Mouse (Mus musculus): ENCODE data around the gene Fgd5. TPM values are rescaled to one million over a fixed set of nuclear protein-coding genes. Genes with fewer than 3 reads are reported as not detected.

The Fgd5 gene
- polyA plus RNA-seq, 1 experiment from 2014 or later, result 11.9 TPM

DNA sequence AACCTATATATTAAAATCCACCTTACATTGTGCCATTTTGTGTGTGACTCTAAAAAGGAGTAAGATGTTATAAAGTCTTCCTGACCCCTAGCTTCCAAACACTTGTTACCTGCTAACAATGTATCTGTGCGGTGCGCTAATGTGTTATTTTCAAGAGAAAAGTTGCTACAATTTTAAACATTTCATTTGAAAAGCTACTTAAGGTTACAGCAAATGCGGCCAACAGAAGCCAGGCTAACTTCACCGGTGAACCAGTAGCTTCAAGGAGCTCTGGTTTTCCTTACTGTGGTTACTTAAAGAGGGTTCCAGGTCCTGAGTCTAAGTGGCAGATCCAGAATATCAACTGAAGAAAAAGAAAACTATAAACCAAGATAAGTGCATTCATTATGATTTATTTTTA lies 111.3 kb downstream of the Fgd5 start:
- no peak overlapping the region for H3K4me2 ChIP-seq (ENCODE audit: low read length)
- no peak for ATAC-seq (replicated peaks; ENCODE audit: low FRiP score, low read depth)
- H3K9ac ChIP-seq (ENCODE audit: low read depth, low read length), result no peak overlapping the region

DNA sequence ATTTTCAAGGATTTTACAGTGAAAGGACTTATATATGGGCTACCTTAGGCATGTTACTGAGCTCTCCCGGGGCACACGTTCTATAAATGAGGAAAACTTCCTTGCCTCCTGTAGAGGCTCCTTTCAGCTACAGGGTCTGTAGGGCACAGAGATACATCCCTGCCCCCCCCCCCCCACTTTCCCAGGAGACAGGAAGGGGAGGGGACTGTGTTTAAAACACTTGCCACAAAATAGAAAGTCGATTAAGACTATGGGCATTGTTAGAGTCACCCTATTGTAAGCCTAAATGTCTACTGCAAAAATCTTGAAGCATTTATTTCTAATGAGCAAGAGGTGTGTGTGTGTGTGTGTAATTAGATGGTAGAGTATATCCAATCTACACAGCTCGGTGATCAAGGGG lies 111.8 kb downstream of the Fgd5 start:
- DNase-seq (ENCODE audit: low spot score), result no peak
- peaks cover 8% of the 10 kb centered on the region for H3K4me1 ChIP-seq (replicated peaks; ENCODE audit: insufficient read depth, low read length)
- H3K4me2 ChIP-seq (ENCODE audit: low read length), result peak overlapping the region; percentile 78
- no peaks in the 10 kb centered on the region for H3K36me3 ChIP-seq (ENCODE audit: insufficient read depth, low read length)
- no peaks in the 10 kb centered on the region for H3K9me3 ChIP-seq (replicated peaks; ENCODE audit: low read length)
- peak overlapping the region; percentile 98 for H3K4me3 ChIP-seq (replicated peaks; ENCODE audit: low read depth, low read length)
- 2% methylated on average over 4 of the region's 4 CpGs for WGBS
- peak overlapping the region; percentile 100 for H3K9ac ChIP-seq (ENCODE audit: low read depth, low read length)
- no peaks in the 10 kb centered on the region for H3K27me3 ChIP-seq (ENCODE audit: insufficient read depth, low read length)
- no peak for TF ChIP-seq CTCF (IDR thresholded peaks at IDR 0.05; ENCODE audit: low read depth)
- ATAC-seq (replicated peaks; ENCODE audit: low FRiP score, low read depth), result no peak
- peak overlapping the region; percentile 100 for H3K27ac ChIP-seq

More for the DNA sequence above, 111.3 kb downstream of the Fgd5 start:
- H3K9me3 ChIP-seq (replicated peaks; ENCODE audit: low read length), result no peaks in the 10 kb centered on the region
- no peak overlapping the region for H3K4me3 ChIP-seq (replicated peaks; ENCODE audit: low read depth, low read length)
- no peak for TF ChIP-seq CTCF (IDR thresholded peaks at IDR 0.05; ENCODE audit: low read depth)
- no peaks in the 10 kb centered on the region for H3K36me3 ChIP-seq (ENCODE audit: insufficient read depth, low read length)
- no peak for DNase-seq (ENCODE audit: low spot score)
- 94% methylated on average over 4 of the region's 4 CpGs for WGBS
- H3K4me1 ChIP-seq (replicated peaks; ENCODE audit: insufficient read depth, low read length), result peaks cover 8% of the 10 kb centered on the region
- no peaks in the 10 kb centered on the region for H3K27me3 ChIP-seq (ENCODE audit: insufficient read depth, low read length)
- H3K27ac ChIP-seq, result no peak overlapping the region

DNA sequence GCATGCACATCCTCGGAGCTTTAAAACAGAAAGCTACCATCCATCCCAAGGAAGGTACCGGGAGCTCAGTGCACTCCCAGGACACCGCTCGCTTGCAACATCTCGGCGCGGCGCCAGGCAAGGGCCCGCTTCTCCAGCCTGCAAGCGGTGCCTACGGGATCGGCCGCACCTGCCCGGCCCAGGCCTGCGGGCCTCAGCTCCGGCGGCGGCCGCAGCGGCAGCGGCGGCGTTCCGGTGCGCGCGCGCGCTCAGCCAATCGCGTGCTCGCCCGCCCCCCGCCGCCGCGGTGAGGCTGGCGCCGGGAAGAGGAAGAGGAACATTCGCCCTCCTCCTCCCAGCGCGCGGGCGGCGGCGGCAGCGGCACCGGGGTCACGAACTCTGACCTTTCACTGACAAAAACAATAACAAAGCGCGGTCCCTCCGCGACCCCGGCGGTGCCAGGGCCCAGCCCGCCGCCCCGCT lies 112.5 kb downstream of the Fgd5 start, which contains the start of gene Nr2c2:
Gene Nr2c2, plus strand, starts transcription at position 261 of the 462 bp plus-strand sequence.
- under 1% methylated on average over 50 of the region's 58 CpGs for WGBS
- DNase-seq (ENCODE audit: low spot score), result peak; percentile 84
- Histone ChIP-seq H3K9ac (ENCODE audit: low read depth, low read length) (peak within 1 kb of the TSS; percentile 100), H3K9me3 (replicated peaks; ENCODE audit: low read length) (no peaks in the 10 kb centered on the region), H3K4me1 (replicated peaks; ENCODE audit: insufficient read depth, low read length) (peaks cover 12% of the 10 kb centered on the region), H3K27ac (peak within 1 kb of the TSS; percentile 100), H3K36me3 (ENCODE audit: insufficient read depth, low read length) (no peaks in the 10 kb centered on the region), H3K4me3 (replicated peaks; ENCODE audit: low read depth, low read length) (peak within 1 kb of the TSS; percentile 98), H3K27me3 (ENCODE audit: insufficient read depth, low read length) (no peaks in the 10 kb centered on the region), H3K4me2 (ENCODE audit: low read length) (peak within 1 kb of the TSS; percentile 78)
- ATAC-seq (replicated peaks; ENCODE audit: low FRiP score, low read depth), result peak; percentile 41
- TF ChIP-seq CTCF (IDR thresholded peaks at IDR 0.05; ENCODE audit: low read depth), result no peak

DNA sequence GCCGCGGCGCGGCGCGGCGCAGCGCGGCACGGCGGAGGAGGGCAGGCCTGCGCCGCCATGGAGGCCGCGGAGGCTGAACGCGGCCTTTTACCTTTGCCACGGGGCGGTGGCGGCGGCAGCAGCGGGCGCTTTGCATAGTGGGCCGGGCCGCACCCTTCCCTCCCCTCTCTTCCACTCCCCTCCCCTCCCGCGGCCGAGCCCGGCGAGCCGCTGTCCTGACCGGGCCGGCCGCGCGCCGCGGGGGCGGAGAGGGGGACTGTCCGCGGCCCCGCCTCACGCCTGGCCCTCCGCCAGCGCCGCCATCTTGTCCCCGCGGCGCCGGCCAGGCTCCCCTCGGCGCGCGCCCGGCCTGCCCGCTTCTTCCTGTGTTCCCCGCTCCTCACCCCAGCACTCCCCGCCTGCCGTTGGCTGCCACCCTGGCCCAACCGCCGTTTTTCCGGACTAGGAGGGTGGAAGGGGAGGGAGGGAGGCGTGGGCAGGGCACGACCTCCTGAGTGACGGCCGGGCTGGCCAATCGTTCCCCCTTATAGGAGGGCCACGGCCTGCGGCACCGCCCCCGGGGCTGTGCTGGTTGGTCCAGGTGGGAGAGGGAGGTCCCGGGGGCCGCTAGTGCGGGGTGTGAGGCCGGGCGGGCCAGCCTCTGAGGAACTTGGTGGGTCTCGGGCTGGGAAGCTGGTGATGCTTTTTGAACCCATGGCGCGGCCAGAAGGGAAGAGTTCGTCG lies 113.2 kb downstream of the Fgd5 start:
- Histone ChIP-seq H3K4me3 (replicated peaks; ENCODE audit: low read depth, low read length) (peak overlapping the region; percentile 98), H3K36me3 (ENCODE audit: insufficient read depth, low read length) (no peaks in the 10 kb centered on the region), H3K27me3 (ENCODE audit: insufficient read depth, low read length) (no peaks in the 10 kb centered on the region), H3K27ac (peak overlapping the region; percentile 100), H3K9ac (ENCODE audit: low read depth, low read length) (peak overlapping the region; percentile 100), H3K9me3 (replicated peaks; ENCODE audit: low read length) (no peaks in the 10 kb centered on the region), H3K4me2 (ENCODE audit: low read length) (peak overlapping the region; percentile 78), H3K4me1 (replicated peaks; ENCODE audit: insufficient read depth, low read length) (peaks cover 12% of the 10 kb centered on the region)
- peak; percentile 98 for DNase-seq (ENCODE audit: low spot score)
- peak; percentile 98 for ATAC-seq (replicated peaks; ENCODE audit: low FRiP score, low read depth)
- WGBS, result under 1% methylated on average over 61 of the region's 81 CpGs
- TF ChIP-seq CTCF (IDR thresholded peaks at IDR 0.05; ENCODE audit: low read depth), result no peak

DNA sequence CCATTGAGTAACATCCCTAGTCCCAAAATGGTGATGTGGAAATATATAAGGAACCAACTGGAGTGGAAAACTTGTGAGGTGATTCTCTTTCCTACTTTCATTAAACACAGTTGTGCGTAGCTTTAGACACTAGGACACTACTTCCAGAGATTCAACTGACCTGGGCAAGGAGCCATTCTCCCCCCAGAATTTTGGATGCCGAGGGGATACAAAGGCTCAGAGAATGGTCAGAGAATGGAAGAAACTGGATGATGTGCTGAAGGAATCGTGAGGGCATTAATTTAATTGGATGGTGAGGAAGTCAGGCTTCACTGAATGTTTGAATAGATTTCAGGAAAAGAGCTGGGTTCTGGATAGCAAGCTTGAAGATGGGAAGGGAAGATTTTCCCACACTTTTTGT lies 114.1 kb downstream of the Fgd5 start:
- H3K36me3 ChIP-seq (ENCODE audit: insufficient read depth, low read length), result no peaks in the 10 kb centered on the region
- peak overlapping the region; percentile 100 for H3K9ac ChIP-seq (ENCODE audit: low read depth, low read length)
- peaks cover 12% of the 10 kb centered on the region for H3K4me1 ChIP-seq (replicated peaks; ENCODE audit: insufficient read depth, low read length)
- no peaks in the 10 kb centered on the region for H3K9me3 ChIP-seq (replicated peaks; ENCODE audit: low read length)
- ATAC-seq (replicated peaks; ENCODE audit: low FRiP score, low read depth), result no peak
- H3K4me3 ChIP-seq (replicated peaks; ENCODE audit: low read depth, low read length), result peak overlapping the region; percentile 98
- H3K4me2 ChIP-seq (ENCODE audit: low read length), result peak overlapping the region; percentile 74
- 12% methylated on average over 3 of the region's 3 CpGs for WGBS
- TF ChIP-seq CTCF (IDR thresholded peaks at IDR 0.05; ENCODE audit: low read depth), result no peak
- no peaks in the 10 kb centered on the region for H3K27me3 ChIP-seq (ENCODE audit: insufficient read depth, low read length)
- DNase-seq (ENCODE audit: low spot score), result no peak
- H3K27ac ChIP-seq, result peak overlapping the region; percentile 100

GRCm38 (mm10) chr6:92093869-92094268 lies 115.2 kb downstream of the Fgd5 start:
- H3K36me3 ChIP-seq (ENCODE audit: insufficient read depth, low read length), result no peaks in the 10 kb centered on the region
- no peak overlapping the region for H3K27ac ChIP-seq
- DNase-seq (ENCODE audit: low spot score) (no peak), ATAC-seq (replicated peaks; ENCODE audit: low FRiP score, low read depth) (no peak)
- no peak overlapping the region for H3K4me2 ChIP-seq (ENCODE audit: low read length)
- TF ChIP-seq CTCF (IDR thresholded peaks at IDR 0.05; ENCODE audit: low read depth), result no peak
- H3K27me3 ChIP-seq (ENCODE audit: insufficient read depth, low read length), result no peaks in the 10 kb centered on the region
- H3K4me3 ChIP-seq (replicated peaks; ENCODE audit: low read depth, low read length), result no peak overlapping the region
- WGBS, result 88% methylated on average over 2 of the region's 2 CpGs
- no peaks in the 10 kb centered on the region for H3K9me3 ChIP-seq (replicated peaks; ENCODE audit: low read length)
- no peak overlapping the region for H3K9ac ChIP-seq (ENCODE audit: low read depth, low read length)
- peaks cover 12% of the 10 kb centered on the region for H3K4me1 ChIP-seq (replicated peaks; ENCODE audit: insufficient read depth, low read length)
